Mouse (Mus musculus) E14TG2a.4 (cell line): ENCODE measurements around the gene 3100002H09Rik.

Source experiments
- H3K27me3 ChIP-seq: 2 replicates; pipeline ENCODE4 v1.6.1; 2014; ENCODE audit warnings: low read length, control low read depth; ENCODE audit not compliant: insufficient read depth
- H3K36me3 ChIP-seq: 2 replicates; pipeline ENCODE4 v1.6.1; 2014; ENCODE audit warnings: low read length, control low read depth; ENCODE audit not compliant: insufficient read depth
- H3K4me1 ChIP-seq: replicated peaks from 2 replicates; pipeline ENCODE4 v1.6.1; 2014; ENCODE audit warnings: low read depth, low read length, control low read depth
- H3K4me3 ChIP-seq: replicated peaks from 2 replicates; pipeline ENCODE4 v1.5.1; 2014; ENCODE audit warnings: mild to moderate bottlenecking, low read length
- H3K9me3 ChIP-seq: 2 replicates; pipeline ENCODE4 v1.6.1; 2014; ENCODE audit warnings: low read length, control low read depth
- CTCF ChIP-seq: conservative IDR thresholded peaks from 2 replicates; pipeline ENCODE4 v1.5.1; 2014; ENCODE audit warnings: low read length
- NANOG ChIP-seq: IDR thresholded peaks from 2 replicates; pipeline ENCODE4 v1.6.1; 2014; ENCODE audit warnings: borderline replicate concordance, low read length, mixed read lengths
- POU5F1 ChIP-seq: IDR thresholded peaks from 2 replicates; pipeline ENCODE4 v1.6.1; 2014; ENCODE audit warnings: low read length, borderline replicate concordance

Gene 3100002H09Rik

DNA sequence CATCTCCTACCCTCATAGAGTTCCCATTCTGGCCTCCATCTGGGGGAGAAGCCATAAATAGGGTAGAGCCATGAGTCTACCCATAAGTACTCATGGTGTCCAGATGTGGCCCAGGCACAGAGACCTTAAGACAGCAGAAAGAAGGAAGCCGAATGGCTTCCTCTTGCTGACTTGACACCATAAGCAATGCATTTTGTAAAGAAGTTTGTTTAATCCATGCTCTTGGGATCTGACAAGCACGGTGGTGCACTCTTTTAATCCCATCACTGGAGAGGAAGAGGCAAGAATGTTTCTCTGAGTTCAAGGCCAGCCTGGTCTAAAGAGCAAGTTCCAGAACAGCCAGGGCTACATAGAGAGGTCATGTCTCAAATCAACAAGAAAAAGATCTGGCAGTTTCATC, at the start of gene 3100002H09Rik:
3100002H09Rik (minus strand) TSS at position 101 of the 400 bp plus-strand sequence.
- Histone ChIP-seq H3K27me3 (peaks cover 36% of the 10 kb centered on the region), H3K4me3 (no peak within 1 kb of the TSS), H3K4me1 (peaks cover 48% of the 10 kb centered on the region), H3K9me3 (no peaks in the 10 kb centered on the region), H3K36me3 (no peaks in the 10 kb centered on the region)
- TF ChIP-seq NANOG, result no peak
- TF ChIP-seq CTCF, result no peak
- TF ChIP-seq POU5F1, result no peak

DNA sequence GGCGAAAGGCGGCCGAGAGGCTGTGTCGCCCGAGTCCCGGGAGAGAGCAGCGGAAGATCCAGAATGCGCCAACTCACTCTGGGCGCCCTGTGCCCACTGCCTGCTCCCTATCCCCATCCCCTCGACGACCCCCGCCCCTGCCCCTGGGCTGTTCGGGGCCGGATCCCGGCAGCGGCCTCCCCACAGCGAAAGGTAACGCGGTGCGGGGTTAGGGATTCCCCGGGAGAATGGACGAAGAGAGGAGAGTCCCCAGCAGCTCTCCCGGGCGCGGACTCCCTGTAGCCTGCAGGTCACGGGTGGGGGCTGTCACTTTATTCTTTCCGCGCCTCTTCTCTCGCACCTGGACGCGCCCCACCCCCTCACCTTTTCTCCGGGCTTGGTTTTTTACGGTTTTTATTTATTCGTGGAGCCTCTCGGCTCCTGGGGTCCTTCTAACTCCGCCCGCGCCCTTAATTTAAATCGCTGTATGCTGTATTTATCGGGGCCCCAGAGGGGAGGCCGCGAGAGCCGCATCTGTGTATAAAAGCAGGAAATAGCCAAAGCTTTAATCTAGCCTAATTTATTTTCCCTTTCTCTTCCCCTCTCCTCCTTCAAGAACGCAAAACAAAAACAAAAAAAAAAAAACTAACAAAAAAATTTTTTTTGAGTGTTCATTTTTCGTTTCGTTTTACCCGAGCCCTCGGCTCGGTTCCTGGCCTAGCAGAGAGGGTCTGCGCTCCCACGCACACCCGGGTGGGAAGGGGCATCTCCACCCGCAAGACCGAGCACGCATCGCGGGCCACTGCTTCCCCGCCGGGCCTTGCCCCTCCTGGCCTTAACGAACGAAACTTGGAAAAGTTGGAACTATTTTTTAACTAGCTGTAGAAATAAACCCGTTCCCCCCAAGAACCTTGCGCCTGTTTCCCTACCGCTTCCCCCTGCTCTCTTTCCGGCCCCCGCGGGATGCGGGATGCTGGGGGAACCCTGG, 48.9 kb upstream of the 3100002H09Rik start:
- Histone ChIP-seq H3K36me3 (peaks cover 8% of the 10 kb centered on the region), H3K9me3 (no peaks in the 10 kb centered on the region), H3K4me3 (peak overlapping the region; percentile 85), H3K27me3 (peaks cover 89% of the 10 kb centered on the region), H3K4me1 (peaks cover 22% of the 10 kb centered on the region)
- no peak for TF ChIP-seq POU5F1
- TF ChIP-seq NANOG, result no peak
- no peak for TF ChIP-seq CTCF

DNA sequence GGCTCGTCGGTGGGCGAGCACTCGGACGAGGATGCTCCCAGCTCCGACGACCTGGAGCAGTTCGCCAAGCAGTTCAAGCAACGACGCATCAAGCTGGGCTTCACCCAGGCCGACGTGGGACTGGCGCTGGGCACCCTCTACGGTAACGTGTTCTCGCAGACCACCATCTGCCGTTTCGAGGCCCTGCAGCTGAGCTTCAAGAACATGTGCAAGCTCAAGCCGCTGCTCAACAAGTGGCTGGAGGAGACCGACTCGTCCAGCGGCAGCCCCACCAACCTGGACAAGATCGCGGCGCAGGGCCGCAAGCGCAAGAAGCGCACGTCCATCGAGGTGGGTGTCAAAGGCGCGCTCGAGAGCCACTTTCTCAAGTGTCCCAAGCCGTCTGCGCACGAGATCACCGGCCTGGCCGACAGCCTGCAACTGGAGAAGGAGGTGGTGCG, 47.8 kb upstream of the 3100002H09Rik start:
- Histone ChIP-seq H3K36me3 (peaks cover 8% of the 10 kb centered on the region), H3K4me3 (peak overlapping the region; percentile 85), H3K9me3 (no peaks in the 10 kb centered on the region), H3K27me3 (peaks cover 88% of the 10 kb centered on the region), H3K4me1 (peaks cover 24% of the 10 kb centered on the region)
- TF ChIP-seq NANOG (no peak), CTCF (no peak), POU5F1 (no peak)

DNA sequence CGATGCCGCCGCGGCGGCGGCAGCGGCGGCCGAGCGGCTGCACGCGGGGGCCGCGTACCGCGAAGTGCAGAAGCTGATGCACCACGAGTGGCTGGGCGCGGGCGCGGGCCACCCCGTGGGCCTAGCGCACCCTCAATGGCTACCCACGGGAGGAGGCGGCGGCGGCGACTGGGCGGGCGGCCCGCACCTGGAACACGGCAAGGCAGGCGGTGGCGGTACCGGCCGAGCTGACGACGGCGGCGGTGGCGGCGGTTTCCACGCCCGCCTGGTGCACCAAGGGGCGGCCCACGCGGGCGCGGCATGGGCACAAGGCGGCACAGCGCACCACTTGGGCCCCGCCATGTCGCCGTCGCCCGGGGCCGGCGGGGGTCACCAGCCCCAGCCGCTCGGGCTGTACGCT, 47.2 kb upstream of the 3100002H09Rik start:
- TF ChIP-seq CTCF (no peak), POU5F1 (no peak), NANOG (no peak)
- H3K9me3 ChIP-seq, result no peaks in the 10 kb centered on the region
- H3K27me3 ChIP-seq, result peaks cover 87% of the 10 kb centered on the region
- peaks cover 31% of the 10 kb centered on the region for H3K4me1 ChIP-seq
- peaks cover 8% of the 10 kb centered on the region for H3K36me3 ChIP-seq
- H3K4me3 ChIP-seq, result peak overlapping the region; percentile 85

DNA sequence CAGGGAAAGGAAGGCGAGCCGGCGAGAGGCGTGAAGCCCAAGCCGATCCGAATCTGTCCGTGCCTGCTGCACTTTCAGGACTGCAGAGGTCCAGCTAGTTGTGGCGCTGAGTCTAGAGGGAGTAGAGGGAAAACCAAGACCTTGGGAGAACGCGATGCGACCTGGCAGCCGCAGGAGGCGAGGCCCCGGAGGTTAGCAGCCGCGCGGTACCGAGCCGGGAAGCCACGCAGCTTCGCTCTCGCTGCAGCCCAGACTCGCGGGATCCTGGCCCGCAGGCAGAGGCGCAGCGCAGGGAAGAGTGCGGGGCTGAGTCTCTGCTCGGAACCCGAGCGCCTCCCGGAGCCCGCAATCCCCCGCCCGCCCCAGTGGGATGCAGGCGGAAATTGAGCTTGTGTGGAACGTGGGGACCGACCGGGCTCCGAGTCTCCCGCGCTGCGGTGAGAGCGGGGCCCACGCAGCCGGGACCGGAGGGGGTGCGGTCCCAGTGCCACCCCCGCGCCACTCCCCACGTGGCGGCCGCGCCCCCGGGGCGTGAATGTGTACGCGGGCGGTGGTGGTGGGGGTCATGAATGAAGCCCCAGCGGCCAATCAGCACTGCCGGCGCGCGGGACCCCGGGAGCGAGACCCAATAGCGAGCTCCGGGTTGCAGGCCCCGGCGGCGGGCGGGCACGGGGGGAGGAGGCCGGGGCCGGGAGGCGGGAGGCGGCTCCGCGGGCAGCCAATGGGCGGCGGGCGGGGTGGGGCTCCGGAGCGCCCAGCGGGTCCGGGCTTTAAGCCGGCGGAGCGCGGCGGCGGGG, 46.4 kb upstream of the 3100002H09Rik start:
- peak overlapping the region; percentile 85 for H3K4me3 ChIP-seq
- H3K27me3 ChIP-seq, result peaks cover 84% of the 10 kb centered on the region
- peaks cover 8% of the 10 kb centered on the region for H3K36me3 ChIP-seq
- peaks cover 37% of the 10 kb centered on the region for H3K4me1 ChIP-seq
- H3K9me3 ChIP-seq, result no peaks in the 10 kb centered on the region
- no peak for TF ChIP-seq NANOG
- TF ChIP-seq POU5F1, result no peak
- no peak for TF ChIP-seq CTCF

DNA sequence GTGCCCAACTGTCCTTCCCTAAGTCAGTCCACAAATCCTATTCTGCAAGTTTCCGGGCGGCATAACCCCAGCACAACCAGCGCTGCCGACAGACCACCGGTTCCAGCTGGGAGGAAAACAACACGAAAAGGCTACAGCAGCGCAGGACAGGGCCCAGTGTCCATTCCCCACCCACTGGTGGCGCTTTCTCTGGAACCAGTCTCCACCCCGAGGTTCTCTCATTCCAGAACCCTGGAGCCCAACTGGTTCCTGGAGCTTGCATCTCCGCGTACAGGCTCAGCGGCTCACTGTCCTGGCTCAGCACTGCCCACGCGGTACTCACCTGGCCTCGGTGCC, 45.9 kb upstream of the 3100002H09Rik start, which contains the start of gene Pou3f1:
Pou3f1 (plus strand) TSS at position 290 of the 336 bp plus-strand sequence.
- peaks cover 43% of the 10 kb centered on the region for H3K4me1 ChIP-seq
- TF ChIP-seq CTCF, result no peak
- TF ChIP-seq POU5F1, result no peak
- no peak for TF ChIP-seq NANOG
- H3K36me3 ChIP-seq, result peaks cover 8% of the 10 kb centered on the region
- peak within 1 kb of the TSS; percentile 85 for H3K4me3 ChIP-seq
- H3K27me3 ChIP-seq, result peaks cover 80% of the 10 kb centered on the region
- H3K9me3 ChIP-seq, result no peaks in the 10 kb centered on the region

DNA sequence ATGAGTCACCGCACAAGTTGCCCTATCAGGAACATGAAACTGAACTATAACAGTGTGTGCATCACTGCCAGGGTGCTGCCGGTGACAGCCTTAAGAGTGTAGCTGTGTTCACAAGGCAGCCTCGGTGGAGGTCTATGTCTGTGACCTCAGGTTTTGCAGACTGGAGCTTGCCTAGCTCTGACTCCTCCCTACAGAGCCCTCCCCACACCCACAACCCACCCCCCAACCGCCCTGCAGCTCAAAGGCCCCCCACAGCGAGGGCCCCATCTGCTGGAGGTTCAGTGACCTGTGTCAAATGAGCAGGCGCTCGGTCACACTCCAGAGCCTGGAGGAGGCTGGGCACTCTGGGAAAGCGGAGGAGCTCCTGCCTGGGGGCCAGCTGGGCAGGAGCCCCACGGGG, 42.3 kb upstream of the 3100002H09Rik start:
- no peaks in the 10 kb centered on the region for H3K9me3 ChIP-seq
- peaks cover 64% of the 10 kb centered on the region for H3K4me1 ChIP-seq
- no peaks in the 10 kb centered on the region for H3K36me3 ChIP-seq
- H3K27me3 ChIP-seq, result peaks cover 75% of the 10 kb centered on the region
- no peak for TF ChIP-seq CTCF
- no peak for TF ChIP-seq NANOG
- peak overlapping the region; percentile 48; the same call in 1 of the 2 replicates for H3K4me3 ChIP-seq

DNA sequence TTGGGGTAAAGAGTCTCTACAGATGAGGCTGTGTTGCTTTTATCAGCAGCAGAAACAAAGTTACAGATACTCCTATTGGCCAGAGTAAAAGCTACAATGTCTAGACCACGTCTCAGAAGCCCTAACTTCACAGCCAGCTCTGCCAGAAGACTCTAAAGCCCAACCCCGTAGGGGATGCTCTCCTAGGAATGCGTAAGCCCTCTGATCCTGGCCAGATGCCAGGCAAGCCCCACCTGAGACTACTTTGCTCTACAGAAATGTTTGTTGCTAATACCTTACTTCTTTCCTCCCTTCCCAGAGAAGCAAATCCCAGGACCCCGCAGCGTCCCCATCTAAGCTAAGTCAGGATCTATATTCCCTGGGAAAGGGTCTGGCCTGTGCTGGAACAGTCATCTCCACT, 37.3 kb upstream of the 3100002H09Rik start:
- Histone ChIP-seq H3K4me1 (peaks cover 82% of the 10 kb centered on the region), H3K4me3 (no peak overlapping the region), H3K27me3 (peaks cover 41% of the 10 kb centered on the region), H3K36me3 (no peaks in the 10 kb centered on the region), H3K9me3 (no peaks in the 10 kb centered on the region)
- no peak for TF ChIP-seq NANOG
- no peak for TF ChIP-seq CTCF
- no peak for TF ChIP-seq POU5F1
